Mouse (Mus musculus) intestine, postnatal 0 days (tissue): ENCODE measurements around the gene Tmem231. TPM values are rescaled to one million over a fixed set of nuclear protein-coding genes. Genes with fewer than 3 reads are reported as not detected.
A peak's percentile ranks its signal among the peaks of the same experiment; 100 is the strongest.

ENCODE experiments used
- ATAC-seq: fragments of 200-750 bp; cut with Nextera tagmentation; 2 replicates; pipeline ENCODE4 v1.8.0; 2017; ENCODE audit warnings: mild to moderate bottlenecking, moderate TSS enrichment, moderate library complexity
- H3K27ac ChIP-seq: fragments of 300-500 bp; sonication (generic); 2 replicates; pipeline ENCODE4 v1.5.1; 2014; ENCODE audit warnings: mild to moderate bottlenecking, low read depth, low read length, moderate library complexity
- H3K27me3 ChIP-seq: fragments of 300-500 bp; sonication (generic); replicated peaks from 2 replicates; pipeline ENCODE4 v1.6.1; 2014; ENCODE audit warnings: low read length, mixed read lengths; ENCODE audit not compliant: control insufficient read depth, insufficient read depth
- H3K36me3 ChIP-seq: fragments of 300-500 bp; sonication (generic); 2 replicates; pipeline ENCODE4 v1.6.1; 2014; ENCODE audit warnings: mild to moderate bottlenecking, moderate library complexity; ENCODE audit not compliant: control insufficient read depth, insufficient read depth
- H3K4me1 ChIP-seq: fragments of 300-500 bp; sonication (generic); replicated peaks from 2 replicates; pipeline ENCODE4 v1.6.1; 2014; ENCODE audit warnings: antibody characterized with exemption, low read length, mixed read lengths; ENCODE audit not compliant: control insufficient read depth, insufficient read depth
- H3K4me2 ChIP-seq: fragments of 300-500 bp; sonication (generic); replicated peaks from 2 replicates; pipeline ENCODE4 v1.6.1; 2014; ENCODE audit warnings: low read depth, mild to moderate bottlenecking, moderate library complexity
- H3K4me3 ChIP-seq: fragments of 300-500 bp; sonication (generic); 2 replicates; pipeline ENCODE4 v1.5.1; 2014; ENCODE audit warnings: low read depth, low read length
- H3K9ac ChIP-seq: fragments of 300-500 bp; sonication (generic); 2 replicates; pipeline ENCODE4 v1.6.1; 2014; ENCODE audit warnings: mild to moderate bottlenecking, low read depth, low read length
- H3K9me3 ChIP-seq: fragments of 300-500 bp; sonication (generic); 2 replicates; pipeline ENCODE4 v1.6.1; 2016; ENCODE audit warnings: mixed run types; ENCODE audit not compliant: control insufficient read depth
- CTCF ChIP-seq: sonication (generic); IDR thresholded peaks from 2 replicates; pipeline ENCODE4 v1.5.1; 2016; ENCODE audit warnings: low read depth, mild to moderate bottlenecking, control low read depth, antibody characterized with exemption, moderate library complexity
- WGBS: fragments of 180-500 bp; shearing (Covaris S2); extraction: QIAGEN DNeasy Blood & Tissue Kit; methylation state at CpG from one replicate; pipeline ENCODE4 v1.1.7; 2014; 5-methylcytosine and 5-hydroxymethylcytosine counted together
- polyA plus RNA-seq: library from polyadenylated mRNA; unstranded; fragments of >200 nt; fragmentation: Nextera tagmentation; extraction: Ambion mirVana; gene quantifications from 2 replicates; pipeline ENCODE4 v1.2.1, GENCODE M21; 2015

The Tmem231 gene
- polyA plus RNA-seq, 1 experiment from 2014 or later, result 2.2 TPM

- ATAC-seq, result no peak
- Histone ChIP-seq H3K4me2 (no peak overlapping the region), H3K9ac (no peak overlapping the region), H3K27me3 (no peaks in the 10 kb centered on the region), H3K9me3 (no peaks in the 10 kb centered on the region), H3K36me3 (peaks cover under 1% of the 10 kb centered on the region; the same call in 1 of the 2 replicates), H3K4me3 (no peak overlapping the region), H3K4me1 (no peaks in the 10 kb centered on the region; the same call in 1 of the 2 replicates), H3K27ac (no peak overlapping the region)
- 74% methylated on average over 3 of the region's 3 CpGs for WGBS
- TF ChIP-seq CTCF, result no peak
These were observed 3.5 kb upstream of the Tmem231 start for GRCm38 (mm10) chr8:111937184-111937583.

DNA sequence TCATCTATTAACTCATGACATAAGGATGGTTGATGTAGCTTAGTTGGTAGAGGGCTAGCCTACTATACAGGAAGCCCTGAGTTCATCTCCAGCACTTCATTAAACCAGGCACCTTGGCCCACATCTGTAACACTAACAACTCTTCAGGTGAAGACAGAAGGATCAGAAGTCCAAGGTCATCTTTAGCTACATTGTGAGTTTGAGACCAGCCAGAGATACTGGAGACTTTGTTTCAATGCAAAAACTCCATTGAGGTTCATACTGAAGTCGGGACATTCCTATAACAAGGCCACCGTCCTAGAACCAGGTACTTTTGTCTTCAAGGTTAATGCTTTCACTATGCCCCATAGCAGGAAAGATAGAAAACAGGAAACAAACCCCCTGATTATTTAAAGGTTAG, 520 bp upstream of the Tmem231 start:
- Histone ChIP-seq H3K27ac (no peak overlapping the region), H3K9ac (no peak overlapping the region), H3K9me3 (no peaks in the 10 kb centered on the region), H3K4me1 (no peaks in the 10 kb centered on the region), H3K4me2 (no peak overlapping the region), H3K27me3 (no peaks in the 10 kb centered on the region), H3K36me3 (no peaks in the 10 kb centered on the region), H3K4me3 (no peak overlapping the region)
- 88% methylated on average over 2 of the region's 2 CpGs for WGBS
- no peak for TF ChIP-seq CTCF
- ATAC-seq, result no peak

- Histone ChIP-seq H3K27ac (no peak overlapping the region), H3K27me3 (no peaks in the 10 kb centered on the region), H3K36me3 (no peaks in the 10 kb centered on the region), H3K4me1 (no peaks in the 10 kb centered on the region), H3K9ac (peak overlapping the region; percentile 51; the same call in 1 of the 2 replicates), H3K4me3 (peak overlapping the region; percentile 62), H3K4me2 (peak overlapping the region; percentile 98), H3K9me3 (no peaks in the 10 kb centered on the region)
- 36% methylated on average over 19 of the region's 19 CpGs for WGBS
- no peak for TF ChIP-seq CTCF
- ATAC-seq, result no peak
These were observed 923 bp downstream of the Tmem231 start for GRCm38 (mm10) chr8:111932580-111933336.

DNA sequence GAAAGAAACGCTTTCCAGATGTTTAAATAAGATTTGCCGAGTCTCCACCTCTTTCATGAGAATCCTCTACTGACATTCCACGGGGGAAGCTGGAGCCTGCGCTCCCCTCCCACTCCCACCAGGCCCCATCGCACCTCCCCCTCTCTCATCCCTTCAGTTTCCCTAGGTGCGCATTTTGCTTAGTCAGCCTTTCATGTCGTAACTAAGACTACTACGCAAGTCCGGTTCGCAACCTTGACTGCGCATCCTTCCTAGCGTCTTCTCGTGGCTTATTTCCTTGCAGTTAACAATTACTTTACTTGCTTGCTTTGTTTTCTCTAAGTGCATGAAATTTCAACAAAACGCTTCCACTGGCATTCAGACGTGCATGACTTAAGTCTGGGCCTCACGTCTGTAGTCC, 2.0 kb downstream of the Tmem231 start:
- H3K36me3 ChIP-seq, result no peaks in the 10 kb centered on the region
- 82% methylated on average over 16 of the region's 16 CpGs for WGBS
- H3K27me3 ChIP-seq, result no peaks in the 10 kb centered on the region
- H3K4me2 ChIP-seq, result no peak overlapping the region
- ATAC-seq, result no peak
- no peak overlapping the region for H3K4me3 ChIP-seq
- no peak for TF ChIP-seq CTCF
- no peak overlapping the region for H3K27ac ChIP-seq
- H3K9ac ChIP-seq, result no peak overlapping the region
- no peaks in the 10 kb centered on the region for H3K4me1 ChIP-seq
- no peaks in the 10 kb centered on the region for H3K9me3 ChIP-seq

DNA sequence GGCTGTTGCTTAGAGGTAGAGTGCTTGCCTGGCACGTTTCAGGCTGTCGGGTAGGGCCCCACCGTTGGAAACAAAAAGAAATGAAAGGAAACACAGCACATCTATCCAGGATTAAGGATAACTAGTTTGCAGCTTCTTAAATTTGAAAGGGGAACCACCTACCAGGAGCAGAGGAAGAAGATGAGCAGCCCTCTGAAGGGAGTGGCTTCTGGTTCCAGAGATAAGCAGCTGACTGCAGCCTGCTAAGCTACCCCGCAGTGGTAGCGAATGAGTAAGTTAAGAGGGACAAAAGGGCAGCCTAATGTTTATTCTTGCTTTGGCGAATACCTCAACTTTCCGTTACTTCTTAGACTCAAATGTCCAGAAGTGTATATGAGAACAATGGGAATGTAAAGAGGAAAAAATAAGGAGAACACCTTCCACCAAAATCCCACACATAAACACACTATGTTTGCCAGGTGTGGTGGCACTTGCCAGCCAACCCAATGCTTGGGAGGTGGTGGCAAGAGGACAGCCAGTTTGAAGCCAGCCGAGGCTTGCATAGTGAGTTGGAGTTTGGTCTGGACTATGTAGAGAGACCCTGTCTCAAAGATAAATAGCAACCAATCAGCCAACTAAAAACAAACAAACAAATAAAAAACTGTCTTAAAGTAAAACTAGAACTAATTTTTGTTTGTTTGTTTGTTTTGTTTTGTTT, 3.9 kb downstream of the Tmem231 start:
- ATAC-seq, result no peak
- Histone ChIP-seq H3K9ac (no peak overlapping the region), H3K4me1 (no peaks in the 10 kb centered on the region), H3K36me3 (no peaks in the 10 kb centered on the region), H3K4me3 (no peak overlapping the region), H3K27ac (no peak overlapping the region), H3K27me3 (no peaks in the 10 kb centered on the region), H3K4me2 (no peak overlapping the region), H3K9me3 (no peaks in the 10 kb centered on the region)
- TF ChIP-seq CTCF, result no peak
- WGBS, result 50% methylated on average over 8 of the region's 8 CpGs

GRCm38 (mm10) chr8:111924976-111925375, 8.7 kb downstream of the Tmem231 start:
- ATAC-seq, result 0 out of 2 replicates have a peak, but pooled peaks have one; percentile 11
- no peaks in the 10 kb centered on the region for H3K36me3 ChIP-seq
- H3K4me1 ChIP-seq, result no peaks in the 10 kb centered on the region
- no peak overlapping the region for H3K4me2 ChIP-seq
- no peak for TF ChIP-seq CTCF
- H3K9ac ChIP-seq, result no peak overlapping the region
- H3K27me3 ChIP-seq, result no peaks in the 10 kb centered on the region
- WGBS, result 38% methylated on average over 7 of the region's 7 CpGs
- no peak overlapping the region for H3K27ac ChIP-seq
- no peak overlapping the region for H3K4me3 ChIP-seq
- H3K9me3 ChIP-seq, result no peaks in the 10 kb centered on the region
